Comparison of ENCODE assay signal across 8 mouse cellular contexts in genomic region chr13:65258175-65258954, GRCm38 (mm10). TPM values are rescaled to one million over a fixed set of nuclear protein-coding genes. Genes with fewer than 3 reads are reported as not detected.
DNase-seq lines count a peak whose midpoint lies in the region; ATAC-seq lines count a peak whose summit lies in the region.

No protein-coding gene starts in this region.

- no peak overlapping the region for H3K27ac ChIP-seq in kidney, embryonic 16.5 days (ENCODE audit: low read length)
- H3K27ac ChIP-seq in heart, embryonic 11.5 days (ENCODE audit: low read depth, low read length) = no peak overlapping the region

- H3K27me3 ChIP-seq in kidney, embryonic 16.5 days (ENCODE audit: insufficient read depth, low read length) = no peaks in the 10 kb centered on the region
- peaks cover 15% of the 10 kb centered on the region for H3K27me3 ChIP-seq in heart, embryonic 11.5 days (ENCODE audit: control insufficient read depth, insufficient read depth, low read length)

- ATAC-seq in kidney, embryonic 16.5 days (ENCODE audit: low FRiP score, low TSS enrichment) = peak; percentile 66
- peak; percentile 61 for ATAC-seq in heart, embryonic 11.5 days (replicated peaks; ENCODE audit: insufficient number of reproducible peaks, low FRiP score, low TSS enrichment)

- H3K36me3 ChIP-seq in kidney, embryonic 16.5 days (ENCODE audit: insufficient read depth, low read length) = peaks cover 32% of the 10 kb centered on the region
- peaks cover 3% of the 10 kb centered on the region for H3K36me3 ChIP-seq in heart, embryonic 11.5 days (ENCODE audit: control insufficient read depth, insufficient read depth, low read length)

- H3K4me3 ChIP-seq in kidney, embryonic 16.5 days (ENCODE audit: low read length) = peak overlapping the region; percentile 22
- H3K4me3 ChIP-seq in heart, embryonic 11.5 days (ENCODE audit: low read depth, low read length) = peak overlapping the region; percentile 32

- peak overlapping the region; percentile 44 for H3K4me2 ChIP-seq in kidney, embryonic 16.5 days (replicated peaks; ENCODE audit: low read depth, low read length)
- peak overlapping the region; percentile 60 for H3K4me2 ChIP-seq in heart, embryonic 11.5 days

- WGBS in kidney, embryonic 16.5 days = 33% methylated on average over 36 of the region's 36 CpGs
- 17% methylated on average over 36 of the region's 36 CpGs for WGBS in heart, embryonic 11.5 days (ENCODE audit: insufficient replicate concordance)

- no peaks in the 10 kb centered on the region for H3K4me1 ChIP-seq in kidney, embryonic 16.5 days (ENCODE audit: insufficient read depth, low read length)
- no peaks in the 10 kb centered on the region for H3K4me1 ChIP-seq in heart, embryonic 11.5 days (ENCODE audit: control insufficient read depth, insufficient read depth, low read length)

- no peak for DNase-seq in kidney, adult 8-10 months
- DNase-seq in cerebellum, postnatal 4 days (ENCODE audit: low spot score in 2 of 2) = peak; percentile 33 to 71
- peak; percentile 87 for DNase-seq in layer of hippocampus, adult 9-11 months
- DNase-seq in lung, postnatal 10 days = peak; percentile 49
- DNase-seq in right cerebral cortex, postnatal 4 days = peak; percentile 71
- DNase-seq in thymus, postnatal 14 days = no peak

- H3K9me3 ChIP-seq in kidney, embryonic 16.5 days (ENCODE audit: low read length) = peaks cover 72% of the 10 kb centered on the region
- H3K9me3 ChIP-seq in heart, embryonic 11.5 days (replicated peaks; ENCODE audit: control insufficient read depth, low read length) = peaks cover 31% of the 10 kb centered on the region

- H3K9ac ChIP-seq in kidney, embryonic 16.5 days (replicated peaks; ENCODE audit: low read length) = no peak overlapping the region
- H3K9ac ChIP-seq in heart, embryonic 11.5 days (ENCODE audit: low read depth, low read length) = no peak overlapping the region; the same call in 1 of the 2 replicates

RNA-seq across cellular contexts. Expression of gene Gm10775, which starts 1.0 kb away (rescaled TPM):
- not detected in 2 replicates for polyA plus RNA-seq in kidney, embryonic 16.5 days (2015; fragmentation: Nextera tagmentation; extraction: Ambion mirVana)
- polyA plus RNA-seq in heart, embryonic 11.5 days (2014; fragmentation: Nextera tagmentation; extraction: Ambion mirVana) = not detected in 2 replicates

RNA-seq across cellular contexts. Expression of gene Zfp369, which starts 20.2 kb away (rescaled TPM):
- 9.2 and 11.5 TPM in 2 replicates for polyA plus RNA-seq in kidney, embryonic 16.5 days (2015; fragmentation: Nextera tagmentation; extraction: Ambion mirVana)
- 14.4 and 16.7 TPM in 2 replicates for polyA plus RNA-seq in heart, embryonic 11.5 days (2014; fragmentation: Nextera tagmentation; extraction: Ambion mirVana)

RNA-seq across cellular contexts. Expression of gene Nlrp4f, which starts 52.6 kb away (rescaled TPM):
- polyA plus RNA-seq in kidney, embryonic 16.5 days (2015; fragmentation: Nextera tagmentation; extraction: Ambion mirVana) = 0.10 TPM in 1 of 2 replicates, not detected in the other
- polyA plus RNA-seq in heart, embryonic 11.5 days (2014; fragmentation: Nextera tagmentation; extraction: Ambion mirVana) = not detected in 2 replicates

Comparison
In these comparisons a context has a peak if more than half of its experiments do, and no peak if none do; other contexts are left out.
1. DNase-seq: peak in cerebellum, postnatal 4 days (2 of 2), layer of hippocampus, adult 9-11 months (single experiment), lung, postnatal 10 days (single experiment) and right cerebral cortex, postnatal 4 days (single experiment); none in kidney, adult 8-10 months (0 of 2) and thymus, postnatal 14 days (single experiment).